Mouse (Mus musculus): ENCODE measurements around the gene Grb14. TPM values are rescaled to one million over a fixed set of nuclear protein-coding genes. Genes with fewer than 3 reads are reported as not detected.

Grb14 gene
- polyA plus RNA-seq, 1 experiment from 2014 or later: 32.4 TPM

Other genes starting within 250 kb of the Grb14 start
- 11.4 and 24.7 TPM in 2 replicates for gene Cobll1, start 214.4 kb upstream of the Grb14 start, polyA plus RNA-seq (2014; fragmentation: Nextera tagmentation; extraction: Ambion mirVana)